Mouse (Mus musculus): ENCODE results near the gene Abl1. TPM values are rescaled to one million over a fixed set of nuclear protein-coding genes. Genes with fewer than 3 reads are reported as not detected.
A peak's percentile ranks its signal among the peaks of the same experiment; 100 is the strongest.

Gene Abl1
- total RNA-seq, 2 experiments from 2014 or later: 39.7 to 40.5 TPM

DNA sequence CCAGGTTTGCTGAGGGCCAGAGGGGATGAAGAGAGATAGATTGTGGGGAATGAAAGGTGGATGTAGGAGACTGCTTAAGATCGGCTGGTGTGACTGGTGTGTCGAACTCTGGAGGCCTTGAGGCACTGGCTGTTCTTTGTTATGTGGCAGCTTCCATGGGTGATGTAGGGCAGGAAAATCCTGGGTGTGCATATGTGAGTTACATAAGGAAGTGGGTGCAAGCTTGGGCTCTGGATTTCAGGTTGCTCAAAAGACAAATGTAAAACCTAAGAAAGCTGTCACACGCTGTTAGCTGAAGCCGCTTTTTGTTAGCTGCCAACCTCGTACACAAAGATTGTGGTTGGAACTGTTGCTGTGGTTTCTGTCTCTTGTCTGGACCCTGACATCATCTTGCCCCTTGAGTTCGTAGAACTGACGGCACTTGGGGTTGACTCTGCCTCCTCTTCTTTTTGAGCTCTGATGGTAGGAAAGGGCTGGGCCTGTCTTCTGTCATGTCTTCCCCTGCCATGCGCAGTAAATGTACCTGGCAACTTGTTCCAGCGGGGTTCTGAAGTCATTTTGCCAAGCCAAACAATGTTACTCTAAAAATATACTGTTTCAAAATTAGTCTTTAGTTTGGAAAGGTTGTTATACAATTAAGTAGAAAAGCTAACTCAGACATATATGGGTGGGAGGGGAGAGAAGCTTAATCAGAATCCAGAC, 39.6 kb downstream of the Abl1 start:
- DNase-seq (ENCODE audit: extremely low spot score in 1 of 2, low spot score in 2 of 2): no peak
- intact Hi-C loops (cut with DNase I): no loop called here

DNA sequence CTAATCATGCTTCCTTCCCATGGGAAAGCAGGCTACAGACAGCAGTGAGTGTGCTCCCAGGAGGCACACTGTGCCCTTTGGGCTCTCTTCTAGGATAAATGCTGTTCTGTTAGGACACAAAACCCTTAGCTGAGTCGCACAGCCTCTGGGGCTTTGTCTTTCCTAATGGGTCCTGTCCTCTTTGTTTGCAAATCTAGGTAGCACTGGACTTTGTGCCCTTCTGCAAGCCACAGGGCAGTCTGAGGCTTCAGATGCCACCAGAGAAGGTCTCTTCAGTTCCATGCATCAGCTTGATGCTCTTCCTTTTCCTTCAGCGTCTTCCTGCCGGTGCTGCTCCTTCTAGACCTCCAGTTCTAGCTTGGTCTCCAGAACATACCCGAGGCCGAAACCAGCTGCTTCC, 42.5 kb downstream of the Abl1 start:
- intact Hi-C loops (cut with DNase I): no loop called here
- no peak for DNase-seq (ENCODE audit: extremely low spot score in 1 of 2, low spot score in 2 of 2)

DNA sequence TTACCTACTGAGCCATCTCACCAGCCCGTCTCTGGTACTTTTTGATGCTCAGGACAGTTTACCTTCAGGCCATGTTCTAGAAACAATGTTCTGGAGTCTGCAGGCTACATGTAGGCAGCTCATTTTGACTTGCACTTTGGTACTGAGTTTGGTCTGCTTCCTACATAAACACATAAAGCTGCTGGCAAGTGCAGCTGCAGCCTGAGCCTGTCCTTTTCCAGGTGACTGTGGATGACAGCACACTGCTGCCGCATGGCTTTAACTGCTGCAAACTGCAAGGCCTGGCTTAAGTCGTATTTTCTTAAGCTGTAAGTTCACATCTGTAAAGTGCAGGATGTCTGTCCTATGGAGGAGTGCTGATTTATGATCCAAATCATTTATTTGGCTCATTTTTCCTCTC, 44.3 kb downstream of the Abl1 start:
- DNase-seq (ENCODE audit: extremely low spot score in 1 of 2, low spot score in 2 of 2): no peak
- intact Hi-C loops (cut with DNase I): no loop called here

DNA sequence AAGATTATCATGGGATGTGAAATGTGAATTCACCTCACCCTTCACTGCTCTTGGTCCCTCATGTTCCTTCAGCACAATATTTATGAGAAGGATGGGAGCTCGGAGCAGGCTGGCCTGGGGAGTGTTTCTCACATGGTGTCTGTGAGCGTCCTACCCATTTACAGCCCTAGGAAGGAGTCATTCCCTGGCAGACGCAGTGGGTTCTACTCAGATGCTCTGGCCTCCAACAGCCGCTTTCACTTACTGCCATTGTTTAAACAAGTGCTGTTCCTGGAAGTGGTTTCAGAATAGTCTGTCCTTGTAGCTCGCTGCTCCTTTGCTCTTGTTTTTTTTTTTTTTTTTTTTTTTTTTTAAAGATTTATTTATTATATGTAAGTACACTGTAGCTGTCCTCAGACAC, 45.4 kb downstream of the Abl1 start:
- no peak for DNase-seq (ENCODE audit: extremely low spot score in 1 of 2, low spot score in 2 of 2)
- intact Hi-C loops (cut with DNase I): no loop called here

DNA sequence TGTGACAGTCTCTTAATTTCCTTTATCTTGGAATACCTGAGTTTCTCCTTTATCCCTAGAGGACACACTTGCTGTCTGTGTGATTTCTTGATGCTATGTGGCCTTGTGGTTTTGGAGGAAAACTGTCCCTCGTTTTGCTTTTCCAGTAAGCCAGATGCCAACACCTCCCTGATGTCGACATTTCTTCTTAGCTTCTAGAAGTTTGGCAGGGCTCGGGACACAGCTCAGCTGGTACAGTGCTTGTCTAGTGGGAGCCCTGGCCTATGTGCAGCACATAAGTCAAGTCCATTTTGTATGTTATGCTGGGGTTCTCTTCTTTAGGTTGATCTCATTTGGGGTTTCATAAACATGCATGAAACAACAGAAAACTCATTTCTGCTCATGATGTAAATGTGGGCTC, 50.9 kb downstream of the Abl1 start:
- no peak for DNase-seq (ENCODE audit: extremely low spot score in 1 of 2, low spot score in 2 of 2)
- intact Hi-C loops (cut with DNase I): no loop called here

DNA sequence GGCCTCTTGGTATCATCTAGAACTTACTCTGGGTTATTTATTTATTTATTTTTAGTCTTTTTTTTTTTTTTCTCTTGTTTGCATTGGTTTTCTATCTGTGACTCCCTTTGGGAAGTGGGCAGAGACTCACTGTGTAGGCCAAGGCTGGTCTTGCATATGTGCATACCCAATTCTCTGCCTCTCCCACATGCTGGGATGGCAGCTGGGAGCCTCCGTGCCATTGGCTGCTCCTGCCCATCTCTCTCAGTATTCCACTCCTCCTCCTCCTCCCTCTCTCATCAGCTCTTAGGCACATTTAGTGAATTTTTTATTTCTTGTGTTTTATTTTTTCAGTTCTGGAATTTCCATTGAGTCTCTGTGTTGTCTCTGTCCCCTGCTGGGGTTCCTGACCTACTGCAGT, 53.6 kb downstream of the Abl1 start:
- intact Hi-C loops (cut with DNase I): no loop called here

DNA sequence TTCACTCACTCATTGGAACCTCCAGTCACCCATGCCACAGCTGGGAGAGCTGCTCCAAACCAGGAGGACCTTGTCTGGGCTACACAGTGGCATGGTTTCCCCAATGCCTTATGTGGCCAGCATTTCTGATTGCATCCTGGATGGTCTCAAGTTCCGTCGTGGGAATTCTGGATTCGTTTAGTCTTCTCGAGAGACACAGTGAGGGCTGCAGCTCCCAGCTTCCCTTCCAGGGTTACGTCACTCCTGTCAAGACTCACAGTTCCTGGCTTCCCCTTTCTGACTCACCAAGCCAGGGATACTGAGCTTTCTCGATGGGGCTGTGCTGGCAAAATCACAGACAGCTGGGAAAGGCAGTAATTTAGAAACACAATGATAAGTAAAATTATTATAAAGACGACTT, 54.0 kb downstream of the Abl1 start:
- no peak for DNase-seq (ENCODE audit: extremely low spot score in 1 of 2, low spot score in 2 of 2)
- intact Hi-C loops (cut with DNase I): no loop called here

More for the DNA sequence above, 53.6 kb downstream of the Abl1 start:
- DNase-seq (ENCODE audit: extremely low spot score in 1 of 2, low spot score in 2 of 2): no peak

DNA sequence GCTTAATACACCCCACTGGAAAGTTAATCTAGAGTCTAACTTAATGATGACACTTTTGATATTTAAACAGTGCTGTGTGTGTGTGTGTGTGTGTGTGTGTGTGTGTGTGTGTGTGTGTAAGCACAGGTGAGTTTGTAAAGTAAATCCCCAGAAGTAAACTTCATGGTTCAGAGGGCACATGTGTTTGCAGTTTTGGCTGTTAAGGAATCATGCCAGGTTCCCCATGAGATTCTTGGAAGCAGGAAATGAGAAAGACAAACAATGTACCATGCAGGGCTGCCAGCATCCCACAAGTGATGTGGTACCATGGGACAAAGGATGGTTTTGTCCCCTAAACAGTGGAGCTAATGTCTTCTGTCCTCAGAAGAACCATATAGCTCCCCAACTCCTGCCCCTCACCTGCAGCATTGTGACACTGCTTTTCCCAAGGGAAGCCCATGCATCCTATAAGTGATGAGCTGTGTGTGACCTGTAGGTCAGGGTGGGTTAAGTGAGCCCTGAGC, 57.6 kb downstream of the Abl1 start:
- no peak for DNase-seq (ENCODE audit: extremely low spot score in 1 of 2, low spot score in 2 of 2)
- intact Hi-C loops (cut with DNase I): no loop called here

DNA sequence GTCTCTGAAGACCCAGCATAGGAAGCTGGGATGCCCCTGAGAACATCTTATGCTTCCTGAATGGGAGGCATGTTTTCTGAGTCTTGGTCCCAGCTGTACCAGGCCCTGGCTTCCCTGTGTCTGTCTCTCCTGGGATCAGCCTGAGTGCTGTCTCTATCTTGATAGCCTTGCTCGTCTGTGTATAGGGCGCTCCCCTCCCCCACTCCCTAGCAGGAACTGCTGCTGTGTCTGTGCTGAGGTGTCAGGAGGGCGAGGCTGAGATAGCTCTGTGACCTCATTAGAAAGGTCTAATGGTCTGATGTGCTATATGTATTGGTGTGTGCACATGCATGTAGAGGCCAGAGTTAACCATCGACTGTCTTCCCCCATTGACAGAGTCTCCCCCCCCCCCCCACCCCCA, 58.7 kb downstream of the Abl1 start:
- no peak for DNase-seq (ENCODE audit: extremely low spot score in 1 of 2, low spot score in 2 of 2)

DNA sequence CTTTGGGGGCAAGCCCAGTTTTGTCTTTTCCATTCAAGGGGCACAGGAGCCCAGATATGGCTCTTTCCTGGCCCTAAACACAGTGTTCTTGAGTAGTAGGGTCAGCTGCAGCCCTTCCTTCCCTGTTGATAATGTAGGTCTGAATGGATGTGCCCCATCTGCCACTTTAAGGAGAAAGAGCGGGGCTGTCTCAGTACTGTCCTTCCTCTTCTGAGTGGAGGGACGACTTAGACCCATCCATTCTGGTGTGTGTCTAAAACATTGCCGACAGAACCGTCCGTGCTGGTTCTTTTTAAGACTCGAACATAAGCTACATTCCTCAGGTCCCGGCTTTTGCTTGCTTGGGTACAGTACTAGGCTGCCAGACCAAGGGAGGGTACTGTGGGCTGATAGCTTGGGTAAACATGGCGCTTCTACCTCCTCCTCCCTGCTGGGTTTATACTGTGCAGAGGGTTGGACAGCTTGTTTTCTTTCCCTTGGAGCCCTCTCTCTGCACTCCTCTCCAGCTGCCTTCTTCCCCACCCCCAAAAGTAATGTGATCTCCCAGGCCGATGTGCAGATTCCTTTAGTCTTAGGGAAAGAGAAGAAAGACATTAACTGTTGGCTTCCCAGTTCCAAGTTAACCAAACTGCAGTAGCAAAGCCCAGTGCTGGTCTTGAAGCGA, 61.0 kb downstream of the Abl1 start:
- intact Hi-C loops (cut with DNase I): no loop called here
- peak in 1 of 2 experiments; percentile 43 for DNase-seq (ENCODE audit: extremely low spot score in 1 of 2, low spot score in 2 of 2)

More for the DNA sequence above, 58.7 kb downstream of the Abl1 start:
- intact Hi-C loops (cut with DNase I): no loop called here

DNA sequence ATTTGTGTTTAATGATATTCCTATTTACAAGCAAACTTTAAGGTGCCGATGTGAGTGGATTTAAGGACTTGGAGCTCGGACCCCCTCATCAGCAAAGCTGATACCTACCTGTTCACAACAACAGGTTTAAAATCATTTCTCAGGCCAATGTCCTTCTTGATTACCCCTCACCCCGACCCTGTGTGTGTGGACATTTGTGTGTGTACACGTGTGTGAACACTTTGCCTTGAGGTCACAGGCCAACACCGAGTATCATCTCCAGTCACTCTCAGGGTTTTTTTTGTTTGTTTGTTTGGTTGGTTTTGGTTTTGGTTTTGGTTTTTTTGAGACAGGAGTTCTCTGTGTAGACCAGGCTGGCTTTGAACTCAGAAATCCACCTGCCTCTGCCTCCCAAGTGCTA, 62.0 kb downstream of the Abl1 start:
- DNase-seq (ENCODE audit: extremely low spot score in 1 of 2, low spot score in 2 of 2): no peak
- intact Hi-C loops (cut with DNase I): no loop called here

DNA sequence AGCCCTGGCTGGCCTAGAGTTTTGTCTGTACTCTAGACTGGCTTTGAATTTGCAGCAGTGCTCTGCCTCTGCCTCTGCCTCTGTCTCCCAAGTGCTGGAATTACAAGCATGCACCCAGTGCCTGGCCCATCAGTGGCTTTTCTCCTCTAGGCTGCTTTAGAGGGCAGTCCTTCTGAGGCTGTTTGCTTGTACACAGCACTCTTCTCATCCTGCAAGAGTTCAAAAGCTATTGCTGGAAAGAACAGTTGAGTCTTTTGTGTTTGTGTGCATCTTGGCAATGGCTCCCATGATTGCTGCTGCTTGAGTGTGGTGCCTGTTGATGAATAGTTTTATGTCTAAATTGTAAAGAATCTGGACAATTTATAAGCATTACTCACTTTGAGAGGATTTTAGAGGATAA, 69.3 kb downstream of the Abl1 start:
- intact Hi-C loops (cut with DNase I): no loop called here
- no peak for DNase-seq (ENCODE audit: extremely low spot score in 1 of 2, low spot score in 2 of 2)

DNA sequence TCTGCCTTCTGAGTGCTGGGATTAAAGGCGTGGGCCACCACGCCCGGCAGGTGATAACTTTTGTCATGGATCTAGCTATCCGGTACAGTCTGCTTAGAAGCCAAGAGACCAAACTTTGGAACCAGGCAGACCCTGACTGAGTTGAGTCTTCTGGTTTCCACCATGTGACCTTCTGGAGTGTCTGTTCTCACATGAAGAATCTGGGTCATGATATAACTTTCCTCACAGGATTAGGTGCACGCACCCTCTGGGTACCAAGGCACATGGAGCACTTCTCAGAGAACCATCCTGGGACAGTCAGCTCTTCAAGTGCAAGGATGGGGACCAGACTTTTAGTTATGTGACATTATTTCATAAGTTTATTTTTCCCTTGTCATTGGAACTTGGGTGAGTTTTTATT, 70.8 kb downstream of the Abl1 start:
- DNase-seq (ENCODE audit: extremely low spot score in 1 of 2, low spot score in 2 of 2): no peak
- intact Hi-C loops (cut with DNase I): no loop called here

DNA sequence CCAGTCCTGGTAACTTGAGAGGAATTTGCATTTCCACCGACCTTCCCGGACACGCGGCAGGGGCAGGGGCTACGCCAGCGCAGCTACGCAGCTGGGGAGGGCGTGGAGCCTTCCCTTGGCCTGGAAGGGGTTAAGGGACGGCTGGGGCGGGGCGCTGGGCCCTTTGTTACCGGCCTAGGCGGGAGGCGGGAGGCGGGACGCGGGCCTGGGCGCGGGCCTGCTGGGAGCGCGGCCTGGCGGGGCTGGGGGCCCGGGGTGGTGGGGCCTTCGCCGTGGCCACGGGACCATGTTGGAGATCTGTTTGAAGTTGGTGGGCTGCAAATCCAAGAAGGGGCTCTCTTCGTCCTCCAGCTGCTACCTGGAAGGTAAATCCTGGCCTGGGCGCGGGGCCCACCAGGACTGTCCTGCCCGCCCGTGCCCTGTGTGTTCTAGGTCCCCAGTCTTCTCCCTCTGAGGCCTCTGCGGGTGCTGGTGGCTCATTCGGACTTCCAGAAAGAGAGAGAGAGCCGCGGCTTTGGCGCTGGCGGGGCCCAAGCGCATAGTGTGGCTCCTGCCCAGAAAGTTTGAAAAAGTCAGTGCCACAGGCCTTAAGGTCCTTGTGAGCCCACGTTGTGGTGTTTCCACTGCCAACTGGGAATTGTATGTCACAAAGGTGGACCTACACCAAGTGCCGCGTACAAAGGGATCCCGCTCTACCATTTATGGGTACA, 71.7 kb downstream of the Abl1 start:
- peak in 1 of 2 experiments; percentile 92 for DNase-seq (ENCODE audit: extremely low spot score in 1 of 2, low spot score in 2 of 2)
- intact Hi-C loops (cut with DNase I): no loop called here

DNA sequence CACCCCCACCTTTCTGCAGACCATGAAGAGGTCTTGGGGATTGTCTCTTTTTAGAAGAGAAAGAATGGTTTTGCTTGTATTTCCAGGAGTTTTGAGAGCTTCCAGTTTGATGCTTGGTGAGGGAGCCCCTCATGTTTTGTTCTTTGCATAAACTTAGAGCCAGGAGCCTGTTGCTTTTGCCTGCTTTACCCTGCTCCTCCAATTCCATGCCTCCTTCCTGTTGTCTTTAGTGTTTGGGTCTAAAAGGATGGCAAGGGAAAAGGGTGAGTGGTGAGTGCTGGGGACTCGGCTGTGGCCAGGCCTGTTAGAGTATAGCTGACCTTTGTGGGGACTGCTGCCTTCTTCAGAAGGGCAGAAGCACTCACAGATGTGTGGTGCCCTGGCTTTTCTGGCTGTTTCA, 72.3 kb downstream of the Abl1 start:
- intact Hi-C loops (cut with DNase I): no loop called here

DNA sequence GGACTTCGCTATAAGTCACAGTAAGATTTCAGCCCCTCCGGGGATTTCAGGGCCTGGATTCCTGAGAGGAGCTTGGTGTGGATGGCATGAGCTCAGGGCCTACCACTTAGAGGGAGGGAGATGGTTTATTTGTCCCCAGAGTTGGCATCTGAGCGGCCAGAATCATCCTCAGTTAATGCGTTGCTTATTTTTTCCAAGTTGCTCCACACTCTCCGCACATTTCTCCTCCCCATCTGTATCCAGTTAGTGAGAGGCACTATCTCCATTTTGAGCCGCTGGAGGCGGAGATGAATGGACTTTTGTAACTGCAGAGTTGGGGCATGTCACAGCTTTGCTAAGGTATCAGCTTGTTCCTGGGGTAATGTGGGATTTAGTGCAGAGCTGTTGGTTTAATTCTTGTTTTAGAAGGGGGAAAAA, 72.9 kb downstream of the Abl1 start:
- intact Hi-C loops (cut with DNase I): no loop called here

More for the DNA sequence above, 72.3 kb downstream of the Abl1 start:
- DNase-seq (ENCODE audit: extremely low spot score in 1 of 2, low spot score in 2 of 2): no peak

DNA sequence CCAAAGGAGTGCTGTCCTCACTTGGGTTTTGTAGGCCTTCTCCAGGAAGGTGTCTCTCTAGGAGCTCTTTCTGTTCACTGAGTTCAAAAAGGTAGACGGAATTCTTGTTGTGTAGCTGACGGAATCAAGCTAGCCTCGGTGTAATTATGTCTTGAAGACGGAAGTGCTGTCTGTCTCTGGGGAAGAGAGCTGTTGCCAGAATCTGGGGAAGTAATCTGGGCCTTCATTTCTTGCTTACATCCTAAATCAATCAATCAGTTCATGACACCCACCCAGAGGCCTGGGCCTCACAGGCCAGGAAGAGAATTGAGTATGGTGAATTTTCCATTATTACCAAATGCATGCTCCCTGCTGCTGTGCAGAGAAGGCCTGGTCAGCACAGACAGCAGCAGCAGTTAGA, 73.4 kb downstream of the Abl1 start:
- intact Hi-C loops (cut with DNase I): no loop called here
- DNase-seq (ENCODE audit: extremely low spot score in 1 of 2, low spot score in 2 of 2): no peak

More for the DNA sequence above, 72.9 kb downstream of the Abl1 start:
- DNase-seq (ENCODE audit: extremely low spot score in 1 of 2, low spot score in 2 of 2): no peak

DNA sequence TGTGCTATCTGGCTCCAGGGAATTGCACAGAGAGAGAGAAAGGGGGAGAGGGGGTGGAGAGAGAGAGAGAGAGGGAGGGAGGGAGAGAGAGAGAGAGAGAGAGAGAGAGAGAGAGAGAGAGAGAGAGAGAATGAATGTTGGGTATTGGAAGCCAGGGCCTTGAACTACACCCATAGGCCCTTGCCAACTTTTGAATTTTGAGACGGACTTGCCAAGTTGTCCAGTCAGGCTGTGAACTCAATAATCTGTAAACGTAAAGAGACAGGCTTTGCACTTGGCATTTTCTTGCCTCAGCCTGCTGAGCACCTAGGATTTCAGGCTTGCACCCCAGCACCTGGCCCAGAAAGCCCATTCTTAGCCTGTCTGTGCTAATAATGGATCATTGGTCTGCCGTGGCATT, 74.0 kb downstream of the Abl1 start:
- DNase-seq (ENCODE audit: extremely low spot score in 1 of 2, low spot score in 2 of 2): no peak
- intact Hi-C loops (cut with DNase I): no loop called here

DNA sequence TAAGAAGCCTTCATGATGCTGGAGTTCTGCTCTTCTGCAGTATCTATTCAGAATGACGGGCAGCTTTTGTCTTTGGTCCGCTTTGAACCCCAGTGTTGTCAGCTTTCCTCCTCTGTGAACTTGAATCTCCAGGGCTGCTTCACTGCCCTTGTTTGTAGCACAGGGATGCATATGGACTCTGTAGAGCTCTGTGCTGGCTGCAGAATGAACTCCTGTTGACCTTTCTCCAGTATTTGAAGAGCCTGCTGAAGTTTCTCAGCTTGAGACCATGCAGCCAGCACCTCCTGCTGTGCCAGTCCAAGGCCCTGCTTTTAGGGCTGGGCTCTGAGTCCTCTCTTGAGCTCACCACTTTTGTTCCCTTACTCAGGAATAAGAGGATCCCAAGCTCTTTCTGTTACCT, 74.7 kb downstream of the Abl1 start:
- intact Hi-C loops (cut with DNase I): no loop called here
- DNase-seq (ENCODE audit: extremely low spot score in 1 of 2, low spot score in 2 of 2): no peak

DNA sequence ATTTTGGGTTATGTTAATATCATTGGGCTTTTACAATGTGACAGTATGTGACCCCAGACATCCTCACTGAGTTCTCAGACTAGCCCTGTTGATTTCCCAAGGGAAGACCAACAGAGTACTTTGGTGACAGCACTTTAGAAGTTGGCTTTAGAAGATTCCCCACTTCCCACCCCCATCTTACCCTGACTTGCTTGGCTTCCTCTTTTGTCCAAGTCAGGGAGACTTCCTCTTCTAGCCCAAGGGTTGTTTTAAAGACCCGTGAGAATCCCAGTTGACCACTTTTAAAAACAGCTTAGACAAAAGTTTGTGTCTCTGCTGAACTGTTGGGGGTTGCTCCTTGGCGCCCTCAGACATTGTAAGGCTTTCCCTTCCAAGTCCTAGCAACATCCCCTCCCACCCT, 75.1 kb downstream of the Abl1 start:
- DNase-seq (ENCODE audit: extremely low spot score in 1 of 2, low spot score in 2 of 2): no peak
- intact Hi-C loops (cut with DNase I): no loop called here

Measured in left cerebral cortex, postnatal 10 days (tissue).